Mouse (Mus musculus): Measurements from ENCODE around the gene Hcar2. TPM values are rescaled to one million over a fixed set of nuclear protein-coding genes. Genes with fewer than 3 reads are reported as not detected.
A peak's percentile ranks its signal among the peaks of the same experiment; 100 is the strongest.

Gene Hcar2
- polyA plus RNA-seq, 1 experiment from 2014 or later, result not detected

- Histone ChIP-seq H3K27ac (ENCODE audit: low read depth) (no peak overlapping the region), H3K27me3 (ENCODE audit: insufficient read depth, low read length) (no peaks in the 10 kb centered on the region), H3K4me2 (no peak overlapping the region), H3K9me3 (ENCODE audit: low read depth, low read length) (no peaks in the 10 kb centered on the region), H3K9ac (no peak overlapping the region), H3K4me3 (ENCODE audit: low read depth, low read length) (no peak overlapping the region), H3K36me3 (ENCODE audit: insufficient read depth) (no peaks in the 10 kb centered on the region), H3K4me1 (ENCODE audit: insufficient read depth) (no peaks in the 10 kb centered on the region)
- DNase-seq (no peak), ATAC-seq (ENCODE audit: insufficient read depth) (no peak)
- TF ChIP-seq CTCF (IDR thresholded peaks at IDR 0.05; ENCODE audit: low read depth), result no peak
- 66% methylated on average over 4 of the region's 4 CpGs for WGBS
Measured at GRCm38 (mm10) chr5:123843816-123844215, 21.5 kb downstream of the Hcar2 start.

- H3K4me1 ChIP-seq (ENCODE audit: insufficient read depth), result no peaks in the 10 kb centered on the region
- H3K27ac ChIP-seq (ENCODE audit: low read depth), result no peak overlapping the region
- no peaks in the 10 kb centered on the region for H3K27me3 ChIP-seq (ENCODE audit: insufficient read depth, low read length)
- WGBS, result 56% methylated on average over 3 of the region's 3 CpGs
- no peak for DNase-seq
- no peaks in the 10 kb centered on the region for H3K9me3 ChIP-seq (ENCODE audit: low read depth, low read length)
- TF ChIP-seq CTCF (IDR thresholded peaks at IDR 0.05; ENCODE audit: low read depth), result no peak
- no peak overlapping the region for H3K9ac ChIP-seq
- no peak for ATAC-seq (ENCODE audit: insufficient read depth)
- H3K36me3 ChIP-seq (ENCODE audit: insufficient read depth), result no peaks in the 10 kb centered on the region
- H3K4me2 ChIP-seq, result no peak overlapping the region
- no peak overlapping the region for H3K4me3 ChIP-seq (ENCODE audit: low read depth, low read length)
Measured at GRCm38 (mm10) chr5:123842935-123843282, 22.4 kb downstream of the Hcar2 start.

- no peak overlapping the region for H3K4me3 ChIP-seq (ENCODE audit: low read depth, low read length)
- H3K27ac ChIP-seq (ENCODE audit: low read depth), result no peak overlapping the region
- no peaks in the 10 kb centered on the region for H3K36me3 ChIP-seq (ENCODE audit: insufficient read depth)
- no peaks in the 10 kb centered on the region for H3K4me1 ChIP-seq (ENCODE audit: insufficient read depth)
- ATAC-seq (ENCODE audit: insufficient read depth) (no peak), DNase-seq (no peak)
- WGBS, result 46% methylated on average over 11 of the region's 11 CpGs
- no peak overlapping the region for H3K4me2 ChIP-seq
- no peak for TF ChIP-seq CTCF (IDR thresholded peaks at IDR 0.05; ENCODE audit: low read depth)
- no peak overlapping the region for H3K9ac ChIP-seq
- no peaks in the 10 kb centered on the region for H3K9me3 ChIP-seq (ENCODE audit: low read depth, low read length)
- no peaks in the 10 kb centered on the region for H3K27me3 ChIP-seq (ENCODE audit: insufficient read depth, low read length)
Measured at GRCm38 (mm10) chr5:123842221-123842934, 22.9 kb downstream of the Hcar2 start.

GRCm38 (mm10) chr5:123837371-123837770, 27.9 kb downstream of the Hcar2 start:
- no peak overlapping the region for H3K4me2 ChIP-seq
- no peak overlapping the region for H3K4me3 ChIP-seq (ENCODE audit: low read depth, low read length)
- no peak overlapping the region for H3K27ac ChIP-seq (ENCODE audit: low read depth)
- no peak for TF ChIP-seq CTCF (IDR thresholded peaks at IDR 0.05; ENCODE audit: low read depth)
- H3K36me3 ChIP-seq (ENCODE audit: insufficient read depth), result no peaks in the 10 kb centered on the region
- no peak overlapping the region for H3K9ac ChIP-seq
- 40% methylated on average over 4 of the region's 4 CpGs for WGBS
- no peaks in the 10 kb centered on the region for H3K27me3 ChIP-seq (ENCODE audit: insufficient read depth, low read length)
- H3K9me3 ChIP-seq (ENCODE audit: low read depth, low read length), result no peaks in the 10 kb centered on the region
- ATAC-seq (ENCODE audit: insufficient read depth) (no peak), DNase-seq (no peak)
- H3K4me1 ChIP-seq (ENCODE audit: insufficient read depth), result no peaks in the 10 kb centered on the region

GRCm38 (mm10) chr5:123834836-123835235, 30.5 kb downstream of the Hcar2 start:
- Histone ChIP-seq H3K4me1 (ENCODE audit: insufficient read depth) (no peaks in the 10 kb centered on the region), H3K36me3 (ENCODE audit: insufficient read depth) (no peaks in the 10 kb centered on the region), H3K27ac (ENCODE audit: low read depth) (no peak overlapping the region), H3K27me3 (ENCODE audit: insufficient read depth, low read length) (no peaks in the 10 kb centered on the region), H3K4me2 (no peak overlapping the region), H3K9me3 (ENCODE audit: low read depth, low read length) (no peaks in the 10 kb centered on the region), H3K4me3 (ENCODE audit: low read depth, low read length) (no peak overlapping the region), H3K9ac (no peak overlapping the region)
- ATAC-seq (ENCODE audit: insufficient read depth) (no peak), DNase-seq (no peak)
- WGBS, result 79% methylated on average over 3 of the region's 3 CpGs
- TF ChIP-seq CTCF (IDR thresholded peaks at IDR 0.05; ENCODE audit: low read depth), result no peak

GRCm38 (mm10) chr5:123832309-123832708, 33.0 kb downstream of the Hcar2 start:
- no peak for TF ChIP-seq CTCF (IDR thresholded peaks at IDR 0.05; ENCODE audit: low read depth)
- ATAC-seq (ENCODE audit: insufficient read depth), result no peak

GRCm38 (mm10) chr5:123827659-123828091, 37.6 kb downstream of the Hcar2 start:
- no peak for ATAC-seq (ENCODE audit: insufficient read depth)
- peak; percentile 45 for DNase-seq
- Histone ChIP-seq H3K4me1 (ENCODE audit: insufficient read depth) (no peaks in the 10 kb centered on the region), H3K36me3 (ENCODE audit: insufficient read depth) (no peaks in the 10 kb centered on the region; the same call in 1 of the 2 replicates), H3K9ac (no peak overlapping the region), H3K4me3 (ENCODE audit: low read depth, low read length) (no peak overlapping the region), H3K27ac (ENCODE audit: low read depth) (no peak overlapping the region), H3K27me3 (ENCODE audit: insufficient read depth, low read length) (no peaks in the 10 kb centered on the region), H3K4me2 (no peak overlapping the region), H3K9me3 (ENCODE audit: low read depth, low read length) (no peaks in the 10 kb centered on the region)
- TF ChIP-seq CTCF (IDR thresholded peaks at IDR 0.05; ENCODE audit: low read depth), result peak; percentile 28; the same call in 1 of the 2 replicates
- 73% methylated on average over 6 of the region's 6 CpGs for WGBS

More at GRCm38 (mm10) chr5:123832309-123832708, 33.0 kb downstream of the Hcar2 start:
- H3K9me3 ChIP-seq (ENCODE audit: low read depth, low read length), result no peaks in the 10 kb centered on the region
- no peak overlapping the region for H3K4me3 ChIP-seq (ENCODE audit: low read depth, low read length)
- no peak overlapping the region for H3K9ac ChIP-seq
- no peak overlapping the region for H3K27ac ChIP-seq (ENCODE audit: low read depth)
- WGBS, result 86% methylated on average over 7 of the region's 7 CpGs
- H3K4me2 ChIP-seq, result no peak overlapping the region
- H3K27me3 ChIP-seq (ENCODE audit: insufficient read depth, low read length), result no peaks in the 10 kb centered on the region
- DNase-seq, result no peak
- H3K4me1 ChIP-seq (ENCODE audit: insufficient read depth), result no peaks in the 10 kb centered on the region
- no peaks in the 10 kb centered on the region for H3K36me3 ChIP-seq (ENCODE audit: insufficient read depth)
